Mouse (Mus musculus) lung, adult 18-20 months (tissue): ENCODE data around the gene Ush1g.

Experiments used
- DNase-seq, 2 experiments: peaks; one replicate each; pipeline ENCODE4 v3.0.0; 2022; ENCODE audit warnings: mixed read lengths in 2 of 2

Ush1g gene

DNA sequence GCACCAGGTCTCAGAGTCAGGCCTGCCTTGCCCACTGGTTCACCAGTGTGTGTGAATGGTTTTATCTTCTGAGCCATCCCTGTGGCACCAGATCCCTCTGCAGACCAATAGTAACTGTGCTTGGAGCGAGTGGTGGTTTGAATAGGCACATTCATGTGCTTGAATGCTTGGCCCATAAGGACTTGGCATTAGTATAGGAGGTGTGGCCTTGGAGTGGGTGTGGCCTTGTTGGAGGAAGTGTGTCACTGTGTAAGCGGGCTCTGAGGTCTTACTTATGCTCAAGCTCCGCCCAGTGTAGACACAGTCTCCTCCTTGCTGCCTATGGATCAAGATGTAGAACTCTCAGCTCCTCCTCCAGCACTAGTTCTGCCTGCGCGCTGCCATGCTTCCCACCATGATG is 34.5 kb downstream of the Ush1g start:
- DNase-seq: no peak

GRCm38 (mm10) chr11:115286201-115286993 is 35.4 kb downstream of the Ush1g start:
- DNase-seq: no peak

DNA sequence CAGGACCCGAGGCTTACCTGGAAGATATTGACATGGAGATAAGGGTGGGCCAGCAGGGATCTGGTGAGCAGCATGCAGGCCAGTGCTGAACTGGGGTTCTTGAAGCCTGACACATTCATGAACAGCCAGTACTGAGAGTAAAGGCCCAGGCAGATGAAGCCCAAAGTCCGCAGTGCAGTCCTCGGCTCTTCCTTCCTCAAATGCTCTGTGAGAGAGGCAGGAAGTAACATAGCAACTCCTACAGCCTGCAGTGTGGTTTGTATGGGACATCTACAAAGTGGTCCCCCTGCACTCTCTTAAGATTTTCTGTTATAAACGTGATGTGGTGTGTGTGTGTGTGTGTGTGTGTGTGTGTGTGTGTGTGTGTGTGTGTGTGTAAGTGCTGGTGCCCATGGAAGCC is 36.6 kb downstream of the Ush1g start:
- no peak for DNase-seq

GRCm38 (mm10) chr11:115283891-115284620 is 37.8 kb downstream of the Ush1g start:
- DNase-seq: no peak

DNA sequence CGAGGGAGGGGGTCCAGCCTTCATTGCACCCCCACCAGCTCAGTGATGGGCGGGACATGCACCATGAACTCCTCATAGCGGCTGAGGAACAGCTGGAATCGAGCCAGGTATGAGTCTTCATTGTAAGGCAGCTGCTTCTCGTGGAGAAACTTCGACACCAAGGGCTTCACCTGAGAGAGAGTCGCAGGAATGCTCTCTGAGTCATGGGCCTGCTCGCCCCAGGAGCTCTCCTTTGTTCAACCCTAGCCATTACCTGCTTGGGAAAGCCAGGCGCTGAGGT is 38.4 kb downstream of the Ush1g start:
- DNase-seq: no peak

DNA sequence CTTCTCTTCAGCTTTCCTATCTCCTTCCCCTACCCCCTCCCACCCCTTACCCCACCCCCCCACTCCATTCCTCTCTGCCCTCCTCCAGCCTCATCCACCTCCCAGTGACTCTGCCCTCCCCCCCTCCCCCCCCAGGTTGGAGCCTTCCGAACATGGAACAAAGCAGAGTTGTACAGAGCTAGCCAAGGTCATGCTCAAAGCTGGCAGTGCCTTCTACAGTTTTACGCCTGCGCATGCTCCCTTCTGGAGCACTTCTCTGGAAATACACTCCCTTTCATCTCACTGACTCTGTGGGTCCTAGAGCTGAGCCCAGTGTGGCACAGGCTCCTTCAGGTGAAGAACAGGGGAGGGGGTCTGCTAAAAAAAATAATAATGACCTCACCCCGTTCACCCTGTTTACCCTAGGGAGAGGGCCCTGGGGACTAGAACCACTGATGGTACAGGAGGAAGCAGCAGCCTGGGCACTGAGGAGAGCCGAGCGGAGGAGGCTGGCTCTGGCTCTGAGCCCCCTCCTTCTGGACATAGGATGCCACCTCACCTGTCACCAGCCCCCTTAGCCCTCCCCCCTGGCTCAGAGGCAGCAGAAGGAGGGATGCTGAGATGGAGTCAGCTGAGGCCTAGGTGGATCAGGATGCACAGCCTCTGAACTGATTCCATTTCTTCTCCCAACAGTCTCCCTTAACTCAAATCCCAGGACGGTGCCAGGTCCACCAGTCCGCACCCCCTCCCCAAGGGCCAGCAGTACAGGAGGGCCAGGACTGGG is 38.9 kb downstream of the Ush1g start:
- no peak for DNase-seq

DNA sequence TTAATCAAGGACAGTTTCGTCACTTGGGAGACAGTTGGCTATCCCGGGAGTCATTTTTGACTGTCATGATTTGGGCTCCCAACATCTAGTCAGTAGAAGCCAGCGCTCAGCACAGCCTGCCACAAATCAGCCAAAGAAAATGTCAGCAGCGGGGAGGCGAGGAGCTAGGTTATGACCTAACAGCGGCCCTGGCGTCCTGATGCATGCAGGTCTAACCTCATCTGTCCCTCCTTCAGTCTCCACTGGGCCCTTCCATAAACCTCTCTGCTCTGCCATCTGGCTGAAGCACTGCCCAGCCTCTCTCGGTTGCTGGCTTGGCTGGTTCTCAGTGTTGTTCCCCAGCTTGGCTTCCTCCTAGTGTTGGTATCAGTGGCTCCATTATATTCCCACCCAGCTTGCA is 39.5 kb downstream of the Ush1g start:
- peak in 1 of 2 experiments; percentile 19 for DNase-seq

GRCm38 (mm10) chr11:115279726-115280125 is 42.1 kb downstream of the Ush1g start:
- no peak for DNase-seq

- no peak for DNase-seq
These were observed 43.7 kb downstream of the Ush1g start for GRCm38 (mm10) chr11:115278176-115278575.

DNA sequence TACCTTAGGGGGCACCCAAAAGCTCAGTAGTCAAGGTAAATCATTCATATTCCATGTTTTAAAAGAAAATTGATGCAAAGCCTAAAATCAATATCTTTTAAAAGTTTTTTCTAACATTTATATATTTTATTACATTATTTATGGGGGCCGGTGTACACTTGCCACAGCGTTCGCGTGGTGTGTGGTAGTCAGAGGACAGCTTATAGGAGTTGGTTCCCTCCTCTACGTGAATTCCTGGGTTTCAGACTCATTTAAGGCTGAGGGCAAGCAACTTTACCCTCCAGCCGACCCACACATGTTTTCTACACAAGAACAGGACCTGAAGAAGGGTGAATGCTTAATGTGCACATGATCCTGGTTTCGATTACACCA is 44.3 kb downstream of the Ush1g start:
- no peak for DNase-seq

DNA sequence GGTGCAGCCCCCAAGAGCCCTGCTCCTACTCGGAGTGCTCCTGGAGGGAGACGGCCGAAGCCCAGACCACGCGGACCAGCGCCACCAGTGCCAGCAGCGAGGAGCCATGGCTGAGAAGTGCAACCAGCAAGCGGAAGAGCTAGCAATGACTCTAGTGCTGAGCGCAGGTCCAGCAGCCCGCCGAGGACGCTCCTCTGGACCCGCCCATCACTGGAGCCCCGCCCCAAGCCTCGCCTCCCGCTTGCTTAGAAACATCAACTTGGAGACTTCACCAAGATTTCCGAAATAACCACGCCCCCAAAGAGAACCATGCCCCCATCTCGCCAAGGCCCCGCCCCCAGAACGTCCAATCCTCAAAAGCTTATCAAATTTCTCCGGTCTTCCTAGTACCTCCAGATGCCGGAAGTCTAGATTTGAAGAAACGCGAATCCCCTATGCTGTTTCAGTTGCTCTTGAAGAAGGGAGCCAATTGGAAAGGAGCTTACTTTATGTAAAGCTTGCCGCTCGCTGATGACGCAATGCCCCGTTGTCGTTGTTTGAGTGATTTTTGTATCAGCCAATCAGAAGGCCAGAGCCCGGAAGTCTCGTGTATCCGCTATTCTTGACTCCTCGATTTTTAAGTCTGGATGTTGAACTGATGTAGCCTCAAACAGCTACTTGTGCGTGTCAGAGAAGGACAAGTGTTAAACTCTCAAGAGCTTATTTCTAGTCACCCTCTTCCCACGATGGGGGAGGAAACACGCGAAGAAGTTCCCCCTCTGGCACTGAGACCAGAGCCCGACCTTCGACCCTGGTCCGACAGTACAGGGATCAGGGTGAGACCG is 44.8 kb downstream of the Ush1g start, which contains the start of gene Fdxr:
Fdxr (minus strand) TSS at position 271 of the 824 bp plus-strand sequence.
- DNase-seq: peak; percentile 100

GRCm38 (mm10) chr11:115275954-115276353 is 45.9 kb downstream of the Ush1g start:
- no peak for DNase-seq

DNA sequence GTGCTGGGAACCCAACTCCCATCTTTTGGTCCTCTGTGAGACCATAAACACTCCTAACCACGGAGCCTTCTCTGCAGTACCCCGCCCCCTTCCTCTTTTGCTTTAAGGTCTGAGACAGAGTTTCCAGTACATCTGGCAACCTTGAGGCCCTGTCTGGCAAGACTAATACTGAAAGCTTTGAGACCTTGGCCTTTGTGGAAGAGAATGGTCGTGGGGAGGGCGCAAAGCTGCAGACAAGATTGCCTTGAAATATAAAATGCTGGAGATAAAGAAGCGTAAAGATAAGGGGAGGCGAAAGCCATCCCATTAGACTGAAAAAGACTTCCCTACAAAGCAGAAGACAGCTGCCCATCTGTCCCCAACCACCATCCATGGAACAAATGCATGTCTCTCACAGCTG is 46.3 kb downstream of the Ush1g start:
- no peak for DNase-seq

DNA sequence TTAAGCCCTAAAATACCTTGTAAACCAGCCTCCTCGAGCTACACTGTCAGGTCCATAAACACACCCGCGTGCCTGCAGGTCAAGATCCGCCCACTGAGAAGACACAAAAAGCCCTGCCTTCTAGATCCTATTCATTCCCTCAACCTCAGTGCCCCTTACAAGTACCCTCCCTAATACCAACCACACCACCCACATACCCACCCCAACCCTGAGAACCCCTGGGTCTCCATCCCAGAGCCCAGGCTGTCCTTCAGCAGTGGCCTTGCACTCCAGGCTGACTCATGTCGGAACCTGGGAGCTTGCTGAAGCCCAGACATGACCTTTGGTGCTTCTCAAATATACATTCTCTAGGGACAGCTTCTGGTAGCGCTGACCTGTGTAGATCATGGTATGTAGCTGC is 47.1 kb downstream of the Ush1g start:
- no peak for DNase-seq

GRCm38 (mm10) chr11:115274178-115274577 is 47.7 kb downstream of the Ush1g start:
- no peak for DNase-seq

DNA sequence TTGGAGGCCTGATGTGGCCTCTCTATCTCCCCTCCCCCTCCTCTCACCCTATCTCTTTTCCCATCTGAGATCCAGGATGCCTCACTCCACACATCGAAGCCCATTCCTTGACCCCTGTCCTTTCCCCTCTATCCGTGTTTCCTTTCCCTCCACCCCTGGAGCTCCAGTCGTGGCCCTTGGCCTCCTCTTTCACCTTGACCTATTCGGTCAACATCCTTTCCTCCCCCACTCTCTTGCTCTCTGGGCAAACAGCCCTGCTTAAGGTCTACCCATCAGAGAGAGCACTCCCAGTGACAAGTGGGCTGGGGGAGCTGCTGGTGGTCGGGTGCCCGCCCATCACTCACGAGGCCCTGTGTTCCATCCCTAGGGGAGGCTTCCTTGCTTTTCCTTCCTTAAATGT is 48.1 kb downstream of the Ush1g start:
- no peak for DNase-seq

- no peak for DNase-seq
These were observed 48.8 kb downstream of the Ush1g start for GRCm38 (mm10) chr11:115272894-115273498.

DNA sequence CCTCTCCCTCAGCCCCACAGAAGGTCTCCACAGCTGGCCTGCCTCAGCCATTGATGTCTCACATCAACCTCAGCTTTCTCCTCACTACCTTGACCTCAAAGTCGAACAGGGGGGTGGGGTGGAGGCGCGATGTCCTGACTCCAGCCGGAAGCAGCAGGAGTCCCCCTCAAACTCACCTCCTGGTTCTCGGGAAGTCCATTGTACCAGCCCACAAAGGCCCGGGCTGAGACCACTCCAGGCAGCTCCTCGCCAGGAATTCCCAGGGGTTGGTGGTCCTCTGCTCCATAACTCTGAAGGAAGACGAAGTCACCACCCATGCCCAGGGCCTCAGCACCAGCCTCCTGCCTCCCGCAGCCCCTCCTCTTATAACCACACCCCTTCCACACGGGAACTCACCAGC is 50.4 kb downstream of the Ush1g start:
- no peak for DNase-seq

DNA sequence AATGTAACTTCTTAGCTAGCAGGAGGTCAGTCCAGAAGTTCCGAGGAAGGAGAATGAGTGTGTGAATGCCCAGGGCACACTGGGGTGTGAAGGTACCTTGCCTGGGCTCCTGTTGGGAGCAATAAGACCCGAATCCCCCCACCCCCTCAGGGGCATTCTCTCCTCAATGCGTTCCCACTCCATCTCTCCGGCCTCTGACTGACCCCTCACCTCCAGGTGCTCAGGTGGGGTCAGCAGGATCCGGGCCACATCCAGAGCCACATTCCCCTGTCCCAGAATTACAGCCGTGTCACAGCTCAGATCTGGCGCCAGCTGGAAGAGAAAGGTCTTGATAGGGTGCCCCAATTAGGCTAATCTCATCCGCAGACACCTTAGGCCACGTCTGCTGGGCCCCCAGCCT is 50.8 kb downstream of the Ush1g start:
- DNase-seq: no peak

- peak; percentile 73 to 74 for DNase-seq
These were observed 51.5 kb downstream of the Ush1g start for GRCm38 (mm10) chr11:115270148-115270861.

- DNase-seq: no peak
These were observed 52.3 kb downstream of the Ush1g start for GRCm38 (mm10) chr11:115269330-115270066.
